8 mouse cellular contexts compared by ENCODE assay signal in the genomic region with DNA sequence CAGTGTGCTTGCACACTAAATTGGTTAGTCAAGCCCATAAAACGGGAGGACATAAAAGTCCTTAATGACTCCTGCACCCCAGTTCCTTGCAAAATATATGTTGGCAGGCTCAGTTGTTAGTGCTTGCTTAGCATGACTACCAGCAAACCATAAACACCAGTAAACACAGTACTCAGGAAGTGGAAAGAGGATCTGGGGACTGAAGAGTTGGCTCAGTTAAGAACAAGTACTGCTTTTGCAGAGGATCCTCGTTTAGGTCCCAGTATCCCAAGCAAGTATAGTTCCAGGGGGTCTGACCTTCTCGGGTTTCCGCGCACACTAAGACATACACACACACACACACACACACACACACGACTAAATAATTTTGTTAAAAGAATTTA. TPM values are rescaled to one million over a fixed set of nuclear protein-coding genes. Genes with fewer than 3 reads are reported as not detected.
DNase-seq lines count a peak whose midpoint lies in the region; ATAC-seq and TF ChIP-seq lines count a peak whose summit lies in the region.

No protein-coding gene starts in this region.

- TF ChIP-seq CTCF in kidney, adult 2 months (conservative IDR thresholded peaks at IDR 0.05; ENCODE audit: insufficient read depth, insufficient read length, low read depth, low read length), result no peak
- TF ChIP-seq CTCF in cortical plate, adult 2 months (IDR thresholded peaks at IDR 0.05; ENCODE audit: extremely low read depth, insufficient read depth, low read length), result no peak
- TF ChIP-seq CTCF in midbrain, postnatal 0 days (IDR thresholded peaks at IDR 0.05), result no peak

- H3K4me1 ChIP-seq in kidney, adult 2 months (ENCODE audit: control insufficient read depth, insufficient read depth, low read length), result peaks cover 43% of the 10 kb centered on the region
- H3K4me1 ChIP-seq in cortical plate, adult 2 months (ENCODE audit: control insufficient read depth, insufficient read depth, low read length), result peaks cover 4% of the 10 kb centered on the region; the same call in 1 of the 2 replicates
- H3K4me1 ChIP-seq in intestine, embryonic 14.5 days (replicated peaks; ENCODE audit: control insufficient read depth, insufficient read depth, low read length), result peaks cover 19% of the 10 kb centered on the region; the same call in 1 of the 2 replicates
- peaks cover 5% of the 10 kb centered on the region; the same call in 1 of the 2 replicates for H3K4me1 ChIP-seq in midbrain, postnatal 0 days (ENCODE audit: insufficient read depth, low read length)

- peak overlapping the region; percentile 58; the same call in 1 of the 2 replicates for H3K9ac ChIP-seq in intestine, embryonic 14.5 days (ENCODE audit: low read length)
- no peak overlapping the region for H3K9ac ChIP-seq in midbrain, postnatal 0 days (replicated peaks; ENCODE audit: low read length, poor library complexity, severe bottlenecking)

- no peak overlapping the region for H3K4me3 ChIP-seq in kidney, adult 2 months (ENCODE audit: insufficient read depth, low read depth, low read length)
- peak overlapping the region; percentile 89; the same call in 1 of the 2 replicates for H3K4me3 ChIP-seq in cortical plate, adult 2 months (ENCODE audit: insufficient read depth, low read length)
- H3K4me3 ChIP-seq in intestine, embryonic 14.5 days (ENCODE audit: low read depth, low read length), result peak overlapping the region; percentile 61
- H3K4me3 ChIP-seq in midbrain, postnatal 0 days (ENCODE audit: low read depth, low read length), result peak overlapping the region; percentile 61

- no peak for TF ChIP-seq POLR2A in kidney, adult 2 months (IDR thresholded peaks at IDR 0.05; ENCODE audit: low read depth, low read length)
- TF ChIP-seq POLR2A in cortical plate, adult 2 months (IDR thresholded peaks at IDR 0.05; ENCODE audit: extremely low read depth, insufficient read depth, low read length), result no peak

- H3K4me2 ChIP-seq in intestine, embryonic 14.5 days (ENCODE audit: low read length), result peak overlapping the region; percentile 85
- H3K4me2 ChIP-seq in midbrain, postnatal 0 days (ENCODE audit: low read depth, low read length, poor library complexity, severe bottlenecking), result peak overlapping the region; percentile 72

- H3K36me3 ChIP-seq in kidney, adult 2 months (ENCODE audit: control insufficient read depth, insufficient read depth, low read length), result peaks cover 3% of the 10 kb centered on the region; the same call in 1 of the 2 replicates
- H3K36me3 ChIP-seq in intestine, embryonic 14.5 days (ENCODE audit: control insufficient read depth, insufficient read depth, low read length), result peaks cover 37% of the 10 kb centered on the region
- peaks cover 4% of the 10 kb centered on the region; the same call in 1 of the 2 replicates for H3K36me3 ChIP-seq in midbrain, postnatal 0 days (ENCODE audit: insufficient read depth, low read length)

- H3K27me3 ChIP-seq in kidney, adult 2 months (replicated peaks; ENCODE audit: control insufficient read depth, insufficient read depth, low read length), result no peaks in the 10 kb centered on the region
- no peaks in the 10 kb centered on the region for H3K27me3 ChIP-seq in intestine, embryonic 14.5 days (replicated peaks; ENCODE audit: control insufficient read depth, insufficient read depth, low read length)
- H3K27me3 ChIP-seq in midbrain, postnatal 0 days (ENCODE audit: insufficient read depth, low read length), result no peaks in the 10 kb centered on the region

- DNase-seq in kidney, adult 2 months, result no peak
- no peak for DNase-seq in kidney, postnatal 14 days
- DNase-seq in intestine, embryonic 14.5 days (ENCODE audit: low spot score), result no peak
- no peak for DNase-seq in midbrain, postnatal 0 days (ENCODE audit: low spot score)
- no peak for DNase-seq in adrenal gland, postnatal 14 days
- DNase-seq in left cerebral cortex, adult 9 months (ENCODE audit: low spot score in 2 of 2), result no peak
- DNase-seq in cerebellum, postnatal 14 days, result no peak

- 30% methylated on average over 6 of the region's 6 CpGs for WGBS in kidney, adult 2 months
- 32% methylated on average over 6 of the region's 6 CpGs for WGBS in intestine, embryonic 14.5 days
- 43% methylated on average over 6 of the region's 6 CpGs for WGBS in midbrain, postnatal 0 days

- ATAC-seq in intestine, embryonic 14.5 days (replicated peaks; ENCODE audit: low FRiP score, low TSS enrichment, low read depth), result peak; percentile 72
- ATAC-seq in midbrain, postnatal 0 days (ENCODE audit: low FRiP score), result peak; percentile 26; the same call in 1 of the 2 replicates

- no peaks in the 10 kb centered on the region for H3K9me3 ChIP-seq in intestine, embryonic 14.5 days (ENCODE audit: control insufficient read depth, low read length)
- no peaks in the 10 kb centered on the region for H3K9me3 ChIP-seq in midbrain, postnatal 0 days (ENCODE audit: low read length)

- peak overlapping the region; percentile 75 for H3K27ac ChIP-seq in kidney, adult 2 months (ENCODE audit: insufficient read depth, low read depth, low read length)
- H3K27ac ChIP-seq in cortical plate, adult 2 months (ENCODE audit: insufficient read depth, low read length), result peak overlapping the region; percentile 16; the same call in 1 of the 2 replicates
- H3K27ac ChIP-seq in intestine, embryonic 14.5 days (ENCODE audit: low read depth), result peak overlapping the region; percentile 58
- peak overlapping the region; percentile 38 for H3K27ac ChIP-seq in midbrain, postnatal 0 days (ENCODE audit: low read depth, low read length)

RNA-seq across cellular contexts. Expression of a gene that starts 0.4 kb away (rescaled TPM):
- 78.3 and 78.6 TPM in 2 replicates for polyA plus RNA-seq in kidney, adult 2 months (2012; rRNA removed)
- polyA plus RNA-seq in cortical plate, adult 2 months (2012; rRNA removed), result 47.7 and 47.9 TPM in 2 replicates
- 77.9 and 84.7 TPM in 2 replicates for polyA plus RNA-seq in intestine, embryonic 14.5 days (2014; fragmentation: Nextera tagmentation; extraction: Ambion mirVana)
- total RNA-seq in midbrain, postnatal 0 days (2014; rRNA removed), result 74.4 and 77.4 TPM in 2 replicates
- polyA plus RNA-seq in midbrain, postnatal 0 days (2015; fragmentation: Nextera tagmentation; extraction: Ambion mirVana), result 121 and 123 TPM in 2 replicates
- 139 and 141 TPM in 2 replicates for total RNA-seq in adrenal gland, postnatal 14 days (2021)

RNA-seq across cellular contexts. Expression of a gene that starts 38.9 kb away (rescaled TPM):
- 40.7 and 46.3 TPM in 2 replicates for polyA plus RNA-seq in kidney, adult 2 months (2012; rRNA removed)
- 72.9 and 78.3 TPM in 2 replicates for polyA plus RNA-seq in cortical plate, adult 2 months (2012; rRNA removed)
- 138 and 154 TPM in 2 replicates for polyA plus RNA-seq in intestine, embryonic 14.5 days (2014; fragmentation: Nextera tagmentation; extraction: Ambion mirVana)
- 111 and 137 TPM in 2 replicates for total RNA-seq in midbrain, postnatal 0 days (2014; rRNA removed)
- 231 and 241 TPM in 2 replicates for polyA plus RNA-seq in midbrain, postnatal 0 days (2015; fragmentation: Nextera tagmentation; extraction: Ambion mirVana)
- total RNA-seq in adrenal gland, postnatal 14 days (2021), result 256 and 303 TPM in 2 replicates

RNA-seq across cellular contexts. Expression of a gene that starts 38.9 kb away (rescaled TPM):
- 9.6 and 10.7 TPM in 2 replicates for polyA plus RNA-seq in kidney, adult 2 months (2012; rRNA removed)
- polyA plus RNA-seq in cortical plate, adult 2 months (2012; rRNA removed), result 9.5 and 10.2 TPM in 2 replicates
- polyA plus RNA-seq in intestine, embryonic 14.5 days (2014; fragmentation: Nextera tagmentation; extraction: Ambion mirVana), result 6.7 and 8.2 TPM in 2 replicates
- 8.2 and 13.8 TPM in 2 replicates for total RNA-seq in midbrain, postnatal 0 days (2014; rRNA removed)
- 5.4 and 6.5 TPM in 2 replicates for polyA plus RNA-seq in midbrain, postnatal 0 days (2015; fragmentation: Nextera tagmentation; extraction: Ambion mirVana)
- 21.6 and 29.2 TPM in 2 replicates for total RNA-seq in adrenal gland, postnatal 14 days (2021)

RNA-seq across cellular contexts. Expression of a gene that starts 47.1 kb away (rescaled TPM):
- 0.06 TPM in 1 of 2 replicates, not detected in the other for polyA plus RNA-seq in kidney, adult 2 months (2012; rRNA removed)
- not detected in 2 replicates for polyA plus RNA-seq in cortical plate, adult 2 months (2012; rRNA removed)
- polyA plus RNA-seq in intestine, embryonic 14.5 days (2014; fragmentation: Nextera tagmentation; extraction: Ambion mirVana), result 1.2 and 2.1 TPM in 2 replicates
- not detected in 2 replicates for total RNA-seq in midbrain, postnatal 0 days (2014; rRNA removed)
- polyA plus RNA-seq in midbrain, postnatal 0 days (2015; fragmentation: Nextera tagmentation; extraction: Ambion mirVana), result 0.16 and 0.26 TPM in 2 replicates
- not detected in 2 replicates for total RNA-seq in adrenal gland, postnatal 14 days (2021)

Comparison
In these comparisons a context has a peak if more than half of its experiments do, and no peak if none do; other contexts are left out.
1. H3K27ac ChIP-seq: peak in every context shown above with its lines; median percentile 75 in kidney, adult 2 months; 58 in intestine, embryonic 14.5 days; 38 in midbrain, postnatal 0 days; 16 in cortical plate, adult 2 months.